Mouse (Mus musculus): ENCODE measurements around the gene Eif2b4.

Gene Eif2b4

DNA sequence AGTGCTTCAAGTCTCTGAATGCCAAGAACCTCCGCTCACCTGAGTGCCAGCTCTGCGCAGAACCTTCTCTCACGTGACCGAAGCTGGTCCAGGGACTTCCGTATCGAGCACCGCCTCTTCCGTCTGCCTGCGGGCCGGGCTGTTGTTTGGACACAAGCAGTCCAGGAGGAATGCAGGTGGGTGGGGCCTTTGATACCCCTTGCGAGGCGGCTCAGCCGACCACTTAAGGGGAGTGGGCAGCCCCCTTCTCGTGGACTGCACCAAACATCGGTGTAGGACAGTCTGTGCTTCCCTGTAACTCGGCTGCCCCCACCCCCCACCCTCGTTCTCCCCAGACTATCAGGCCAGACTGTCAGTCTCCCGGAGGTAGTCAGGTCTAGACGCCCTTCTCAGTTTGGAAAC lies 39.1 kb downstream of the Eif2b4 start, which contains the start of gene Mpv17:
TSS of gene Mpv17 (minus strand) at position 100 of the 402 bp plus-strand sequence.
- DNase-seq (ENCODE audit: low spot score): peak; percentile 88

DNA sequence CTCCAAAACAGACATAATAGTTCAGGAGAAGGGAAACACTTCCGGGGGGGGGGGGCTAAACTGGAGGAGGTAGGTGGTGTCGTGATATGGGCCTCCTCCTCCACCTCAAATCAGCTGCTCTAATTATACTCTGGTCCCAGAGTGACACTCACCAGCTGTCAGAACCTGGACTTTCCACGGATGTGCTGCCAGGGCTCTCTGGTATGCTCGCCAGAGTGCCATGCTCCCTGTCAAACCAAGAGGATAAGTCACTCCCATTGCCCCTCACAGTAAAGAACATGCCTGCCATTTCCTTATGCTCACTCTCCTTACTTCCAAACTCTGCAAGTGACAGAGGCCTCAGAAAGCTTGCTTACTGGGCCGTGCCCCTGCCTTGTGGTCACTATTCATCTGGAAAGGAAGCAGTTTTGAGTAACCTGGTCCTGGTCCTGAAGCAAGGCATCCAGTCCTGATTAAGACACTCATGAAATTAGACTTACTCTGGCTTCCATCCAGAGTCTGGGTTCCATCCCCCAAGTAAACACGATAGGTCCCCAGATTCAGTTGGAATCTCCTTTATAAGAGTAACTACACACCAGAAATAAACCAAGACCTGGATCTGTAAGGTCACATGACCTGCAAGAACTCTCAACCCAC lies 39.6 kb downstream of the Eif2b4 start:
- no peak for DNase-seq (ENCODE audit: low spot score)

GRCm38 (mm10) chr5:31151746-31152145 lies 41.5 kb downstream of the Eif2b4 start:
- DNase-seq (ENCODE audit: low spot score): no peak

- no peak for DNase-seq (ENCODE audit: low spot score)
Observed at GRCm38 (mm10) chr5:31149781-31150180, 43.4 kb downstream of the Eif2b4 start.

DNA sequence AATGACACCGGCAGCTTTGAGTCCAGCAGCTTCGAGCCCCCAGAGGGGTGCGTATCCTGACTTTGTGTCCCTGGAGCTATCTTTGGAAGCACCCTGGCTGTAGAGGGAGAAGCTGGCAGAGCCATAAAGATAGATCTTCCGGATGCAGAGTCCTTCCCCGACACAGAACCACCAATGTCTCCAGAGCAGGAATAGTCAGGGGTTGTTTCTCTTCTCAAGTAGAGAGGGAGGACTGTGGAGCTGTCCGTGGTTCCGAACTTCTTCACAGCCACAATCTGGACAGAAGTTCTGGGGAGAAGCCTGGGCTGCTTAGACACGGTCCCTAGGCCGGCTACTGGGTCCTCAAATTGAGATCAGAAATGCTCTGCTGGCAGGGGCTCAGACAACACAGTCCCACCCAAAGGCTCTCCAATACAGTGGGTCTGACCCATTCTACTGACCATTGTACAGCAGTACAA lies 54.2 kb downstream of the Eif2b4 start:
- DNase-seq (ENCODE audit: low spot score): peak; percentile 33

GRCm38 (mm10) chr5:31138241-31138967 lies 54.8 kb downstream of the Eif2b4 start, which contains the start of gene Ucn:
Ucn (minus strand) TSS chr5:31138829.
- no peak for DNase-seq (ENCODE audit: low spot score)

GRCm38 (mm10) chr5:31137658-31138057 lies 55.6 kb downstream of the Eif2b4 start:
- DNase-seq (ENCODE audit: low spot score): no peak
